Mouse (Mus musculus) kidney, adult 2 months (tissue): ENCODE results near the gene Man1a.

ENCODE experiments used
- CTCF ChIP-seq: fragments of 200-500 bp; conservative IDR thresholded peaks from 2 replicates; pipeline ENCODE4 v1.5.1; 2011; ENCODE audit warnings: low read depth, mild to moderate bottlenecking, control low read depth, low read length, moderate library complexity, mixed read lengths; ENCODE audit not compliant: insufficient read depth, insufficient read length
- POLR2A ChIP-seq: fragments of 200-500 bp; IDR thresholded peaks from one replicate; pipeline ENCODE4 v1.6.1; 2011; ENCODE audit warnings: low read depth, low read length, control low read depth

DNA sequence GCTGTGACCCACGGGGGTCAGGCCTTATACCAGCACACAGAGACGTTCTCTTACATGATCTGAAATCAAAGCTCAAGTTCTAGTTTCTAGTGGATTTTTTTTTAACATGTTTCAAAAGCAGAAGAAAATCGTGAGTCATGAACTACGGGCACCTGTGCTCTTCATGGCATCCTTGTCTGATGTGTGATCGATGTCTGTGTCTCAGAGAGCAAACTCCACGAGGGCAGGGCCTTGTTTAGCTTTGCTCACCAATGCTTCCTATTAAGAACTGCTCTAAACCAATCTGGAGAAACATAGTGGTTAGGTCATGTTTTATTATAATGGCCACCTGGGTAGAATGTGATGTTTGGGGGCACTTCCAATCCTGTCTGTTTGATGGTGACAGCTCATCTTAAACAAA lies 13.5 kb upstream of the Man1a start:
- TF ChIP-seq POLR2A (no peak), CTCF (no peak)
